Mouse (Mus musculus): ENCODE data around the gene Larp6.
A peak's percentile ranks its signal among the peaks of the same experiment; 100 is the strongest.

Gene Larp6

GRCm38 (mm10) chr9:60714191-60714590 lies 1.4 kb downstream of the Larp6 start:
- DNase-seq (ENCODE audit: low spot score in 2 of 2), result no peak

DNA sequence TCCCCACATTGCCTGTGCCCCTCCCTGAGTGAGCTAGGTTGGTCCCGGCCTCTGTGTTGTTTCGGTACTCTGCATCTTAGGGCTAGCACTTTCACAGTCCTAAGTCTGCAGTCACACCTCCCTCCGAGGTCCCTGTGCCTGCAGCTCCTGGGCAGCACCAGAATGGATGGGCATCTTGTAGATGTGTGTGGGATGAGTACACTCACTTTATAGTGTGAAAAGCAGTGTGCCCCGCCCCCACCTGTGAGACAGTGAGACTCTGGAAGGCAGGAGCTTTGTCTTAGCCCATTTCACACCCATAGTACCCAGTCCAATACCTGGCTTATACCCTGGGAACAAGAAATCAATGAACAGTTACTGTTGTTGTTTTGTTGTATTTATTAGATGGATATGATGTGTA lies 2.5 kb downstream of the Larp6 start:
- peak in 1 of 2 experiments; percentile 37 for DNase-seq (ENCODE audit: low spot score in 2 of 2)

DNA sequence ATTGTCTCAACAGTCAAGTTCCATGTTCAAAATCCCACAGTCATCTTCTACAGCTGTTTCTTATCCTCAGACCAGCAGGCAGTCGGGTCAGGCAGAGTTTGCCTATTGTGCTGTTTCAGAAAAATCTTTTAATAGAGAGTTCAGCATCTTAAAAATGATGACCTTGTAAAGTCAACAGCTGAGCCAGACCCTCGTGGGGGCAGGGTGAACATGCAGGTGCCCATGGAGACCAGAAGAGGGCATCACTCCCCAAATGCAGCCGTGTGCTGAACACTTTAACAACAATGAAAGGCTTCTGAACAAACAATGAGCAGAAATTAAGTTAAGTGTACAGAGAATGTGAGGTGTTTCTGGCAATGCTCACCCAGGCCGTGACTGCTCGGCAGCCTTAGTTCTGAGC lies 3.0 kb downstream of the Larp6 start:
- no peak for DNase-seq (ENCODE audit: low spot score in 2 of 2)

- peak in 1 of 2 experiments; percentile 49 for DNase-seq (ENCODE audit: low spot score in 2 of 2)
Measured at GRCm38 (mm10) chr9:60718284-60718683, 5.5 kb downstream of the Larp6 start.

DNA sequence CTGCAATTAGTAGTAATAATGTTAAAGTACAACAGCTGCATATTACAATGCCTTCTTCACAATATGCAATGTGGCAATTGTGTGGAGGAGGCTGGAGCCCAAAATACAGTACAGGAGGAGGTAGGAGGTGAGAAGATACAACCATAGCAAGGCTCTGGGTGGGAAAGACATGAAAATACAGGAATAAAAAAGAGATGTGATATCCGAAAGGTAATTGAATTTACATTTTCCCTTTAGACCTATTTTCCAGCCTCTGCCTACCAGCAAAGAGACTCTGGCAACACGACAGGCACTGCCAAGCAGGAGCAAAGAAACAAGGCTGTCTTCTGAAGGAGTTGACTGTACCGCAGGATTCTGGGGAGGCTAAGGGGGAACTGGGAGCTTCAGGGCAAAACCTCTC lies 6.9 kb downstream of the Larp6 start:
- DNase-seq (ENCODE audit: low spot score in 2 of 2), result no peak

- DNase-seq (ENCODE audit: low spot score in 2 of 2), result no peak
Measured at GRCm38 (mm10) chr9:60724968-60725367, 12.2 kb downstream of the Larp6 start.

- no peak for DNase-seq (ENCODE audit: low spot score in 2 of 2)
Measured at GRCm38 (mm10) chr9:60734321-60734720, 21.5 kb downstream of the Larp6 start.

- peak; percentile 35 to 51 for DNase-seq (ENCODE audit: low spot score in 2 of 2)
Measured at GRCm38 (mm10) chr9:60739126-60739525, 26.3 kb downstream of the Larp6 start.

GRCm38 (mm10) chr9:60741436-60741835 lies 28.6 kb downstream of the Larp6 start:
- DNase-seq (ENCODE audit: low spot score in 2 of 2), result no peak

DNA sequence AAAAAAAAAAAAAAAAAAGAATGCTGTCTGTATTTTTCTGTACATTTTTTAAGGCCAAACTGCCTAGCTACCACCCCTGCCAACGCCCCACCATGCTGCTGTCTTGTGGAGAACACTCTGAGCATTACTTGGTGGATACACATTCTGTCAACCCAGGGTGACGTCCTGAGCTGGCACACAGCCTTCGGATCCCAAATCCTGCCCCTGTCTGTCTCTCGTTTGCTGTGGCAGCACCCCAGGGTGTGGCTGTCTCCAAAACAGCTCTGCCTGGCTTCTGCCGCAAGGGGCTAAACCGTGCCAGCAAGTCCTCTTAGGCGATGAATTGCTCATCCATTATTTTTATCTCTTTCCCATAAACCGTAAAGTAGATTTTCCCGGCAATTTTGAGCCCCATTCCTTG lies 29.7 kb downstream of the Larp6 start:
- DNase-seq (ENCODE audit: low spot score in 2 of 2), result peak; percentile 40 to 53

DNA sequence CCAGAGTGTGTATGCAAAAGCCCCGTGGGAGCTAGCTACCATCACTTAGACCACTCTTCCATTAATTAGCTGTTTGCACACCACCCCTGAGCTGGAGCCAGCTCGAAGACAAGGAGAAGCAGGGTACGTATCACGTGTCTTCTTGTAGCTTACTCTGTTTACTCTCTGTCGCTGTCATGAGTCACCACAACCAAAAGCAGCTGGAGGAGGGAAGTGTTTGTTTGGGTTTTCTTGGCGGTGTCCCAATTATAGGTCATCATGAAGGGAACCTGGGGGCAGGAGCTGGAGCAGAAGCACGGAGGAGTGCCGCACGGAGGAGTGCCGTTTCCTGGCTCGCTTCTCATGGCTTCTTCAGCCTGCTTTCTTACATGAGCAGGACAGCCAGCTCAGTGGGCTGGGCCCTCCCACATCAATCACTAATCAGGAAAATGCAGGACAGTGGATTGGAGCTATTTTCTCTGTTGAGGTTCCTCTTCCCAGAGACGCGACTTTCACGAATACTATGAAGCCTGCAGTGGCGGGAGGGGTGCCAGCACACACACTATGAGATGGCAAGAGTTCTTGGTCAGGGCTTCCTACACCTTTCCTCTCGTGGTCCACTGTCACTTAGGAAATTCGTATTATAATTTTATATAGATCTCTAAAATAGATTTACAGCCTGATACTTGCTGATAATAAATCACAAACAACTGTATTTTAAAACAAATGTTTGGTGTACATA lies 30.6 kb downstream of the Larp6 start:
- peak in 1 of 2 experiments; percentile 46 for DNase-seq (ENCODE audit: low spot score in 2 of 2)

DNA sequence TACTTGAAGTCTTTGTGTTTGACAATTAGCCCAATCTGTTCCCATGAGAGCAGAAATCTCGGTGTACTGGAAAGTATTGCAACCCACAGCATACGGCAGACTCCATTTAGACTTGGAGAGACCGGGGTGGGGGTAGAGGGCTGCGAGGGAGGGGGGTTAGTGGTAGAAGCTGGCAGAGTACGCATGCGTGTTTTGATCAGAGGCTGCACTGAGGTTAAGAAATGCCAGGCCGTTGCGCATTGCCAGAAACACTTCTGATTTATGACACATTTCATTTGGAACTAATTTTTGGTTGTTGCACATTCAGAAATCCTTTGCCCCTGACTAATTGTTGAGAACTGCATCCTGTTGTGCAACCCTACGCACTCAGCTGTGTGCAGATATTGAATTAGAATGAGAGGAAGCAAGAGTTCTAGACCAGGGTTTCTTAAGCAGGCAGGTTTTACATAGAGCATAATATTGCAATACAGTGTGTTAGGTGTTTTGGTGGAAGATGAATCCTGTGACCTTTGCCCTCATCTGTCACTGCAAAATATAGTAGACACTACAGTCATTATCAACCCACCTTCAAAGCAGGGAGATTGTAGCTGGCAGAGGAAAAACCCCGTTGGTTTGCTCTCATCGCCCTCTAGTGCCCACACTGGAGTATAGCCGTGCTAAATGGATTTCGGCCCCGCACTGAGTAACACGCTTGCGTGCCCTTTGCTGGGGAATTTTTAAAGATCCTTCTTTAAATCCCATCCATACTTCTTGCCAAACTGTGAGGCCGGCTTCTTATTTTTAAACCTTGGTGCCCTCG lies 31.6 kb downstream of the Larp6 start:
- DNase-seq (ENCODE audit: low spot score in 2 of 2), result peak; percentile 58 to 76

DNA sequence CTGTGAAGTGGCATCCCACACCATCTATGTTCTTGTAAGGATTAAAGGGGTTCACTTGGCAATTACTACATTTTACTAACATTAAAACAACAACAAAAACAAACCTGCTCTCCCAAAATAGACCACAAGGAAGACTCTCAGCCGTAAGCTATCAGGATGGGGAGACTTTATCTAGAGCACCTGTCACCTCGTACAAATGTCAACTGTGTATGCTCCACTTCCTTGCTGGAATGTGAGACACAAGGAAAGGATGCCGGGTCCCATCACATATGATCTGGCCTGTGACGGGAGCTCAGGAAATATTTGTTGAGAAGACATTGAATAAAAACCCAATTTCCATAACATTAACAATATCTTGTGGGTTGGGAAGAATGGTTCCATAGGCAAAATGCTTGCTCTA lies 32.2 kb downstream of the Larp6 start:
- DNase-seq (ENCODE audit: low spot score in 2 of 2), result no peak

GRCm38 (mm10) chr9:60746561-60746960 lies 33.8 kb downstream of the Larp6 start:
- DNase-seq (ENCODE audit: low spot score in 2 of 2), result no peak

DNA sequence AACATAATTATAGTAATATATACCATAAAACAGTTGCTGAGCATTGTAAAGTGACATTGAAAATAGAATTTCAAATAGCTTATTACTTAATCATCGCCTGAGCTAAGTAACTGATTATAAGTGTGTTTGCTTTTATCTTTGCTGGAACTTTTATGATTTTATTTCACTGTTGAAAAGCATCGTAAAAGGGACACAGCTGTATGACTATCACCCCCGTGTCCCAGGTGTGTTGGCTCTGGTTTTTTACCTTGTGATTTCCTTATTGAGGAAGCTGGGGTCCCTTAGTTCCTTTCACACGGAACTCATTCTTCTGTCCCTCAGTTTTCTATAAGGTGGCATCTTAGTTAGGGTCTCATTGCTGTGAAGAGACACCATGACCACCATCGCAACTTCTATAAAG lies 34.9 kb downstream of the Larp6 start:
- no peak for DNase-seq (ENCODE audit: low spot score in 2 of 2)

DNA sequence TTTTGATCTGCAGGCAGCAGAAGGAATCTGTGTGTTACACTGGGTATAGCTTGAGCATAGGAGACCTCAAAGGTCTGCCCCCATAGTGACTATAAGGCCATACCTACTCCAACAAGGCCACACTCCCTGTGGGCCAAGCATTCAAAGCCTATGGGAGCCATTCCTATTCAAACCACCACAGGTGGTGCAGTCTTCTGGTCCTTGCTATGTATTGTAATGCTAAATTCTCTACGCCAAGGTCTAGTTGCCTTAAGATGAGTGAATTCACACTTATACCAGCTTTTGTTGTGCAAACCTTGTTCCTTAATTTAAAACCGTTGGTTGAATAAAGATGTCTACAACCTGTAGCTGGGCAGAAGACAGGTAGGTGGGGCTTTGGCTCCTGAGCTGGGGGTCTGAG lies 35.4 kb downstream of the Larp6 start:
- no peak for DNase-seq (ENCODE audit: low spot score in 2 of 2)

DNA sequence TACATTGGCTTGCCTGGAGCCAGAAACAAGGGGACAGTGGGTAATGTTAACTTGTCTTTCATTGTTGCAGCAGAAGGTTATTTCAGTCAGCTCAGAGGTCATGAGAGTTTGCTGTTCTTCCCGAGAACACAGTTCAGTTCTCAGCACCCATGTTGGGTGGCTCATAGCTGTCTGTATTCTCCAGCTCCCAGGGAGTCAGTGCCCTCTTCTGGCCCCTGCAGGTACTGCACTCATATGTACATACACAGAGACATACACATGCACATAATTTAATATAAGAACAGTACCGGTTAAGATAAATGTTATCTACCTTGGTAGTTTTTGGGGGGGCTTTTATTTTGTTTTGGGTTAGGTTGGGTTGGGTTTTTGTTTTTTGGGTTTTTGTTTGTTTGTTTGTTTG lies 36.3 kb downstream of the Larp6 start:
- DNase-seq (ENCODE audit: low spot score in 2 of 2), result no peak

GRCm38 (mm10) chr9:60751098-60751497 lies 38.3 kb downstream of the Larp6 start:
- no peak for DNase-seq (ENCODE audit: low spot score in 2 of 2)

- DNase-seq (ENCODE audit: low spot score in 2 of 2), result no peak
Measured at GRCm38 (mm10) chr9:60751971-60752370, 39.2 kb downstream of the Larp6 start.

DNA sequence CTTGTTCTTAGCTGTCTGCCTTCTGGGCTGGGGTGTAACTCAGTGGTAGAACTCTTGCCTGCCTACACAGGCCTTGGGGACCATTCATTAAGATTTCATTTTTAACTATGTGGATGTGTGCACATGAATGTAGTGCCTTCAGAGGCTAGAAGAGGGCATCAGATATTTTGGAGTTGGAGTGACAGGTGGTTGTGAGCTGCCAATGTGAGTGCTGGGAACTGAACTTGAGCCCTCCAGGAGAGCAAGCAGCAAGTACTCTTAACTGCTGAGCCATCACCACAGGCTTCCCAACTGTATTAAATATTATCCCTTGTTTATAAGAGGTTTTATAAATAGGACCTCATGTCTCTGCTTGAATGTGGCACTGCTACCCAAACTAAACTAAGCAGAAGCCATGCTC lies 39.8 kb downstream of the Larp6 start:
- no peak for DNase-seq (ENCODE audit: low spot score in 2 of 2)

DNA sequence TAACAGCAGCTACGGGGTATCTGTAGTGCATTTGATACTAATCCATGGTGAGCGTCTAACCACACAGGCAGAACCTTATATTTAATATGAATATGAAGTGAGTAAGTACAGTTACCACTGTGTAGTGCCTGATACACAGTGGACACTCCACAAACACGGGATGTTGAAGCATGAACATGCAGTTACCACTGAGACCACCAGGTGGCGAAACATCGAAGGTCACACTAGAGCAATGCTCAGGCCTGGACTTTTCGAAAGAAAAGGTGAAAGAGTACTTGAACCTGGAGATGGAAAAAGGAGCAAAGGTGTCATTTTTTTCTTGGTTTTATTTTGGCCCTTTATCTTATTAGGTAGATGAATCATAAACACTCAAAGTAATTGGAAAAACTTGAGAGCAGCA lies 43.5 kb downstream of the Larp6 start:
- peak; percentile 45 to 67 for DNase-seq (ENCODE audit: low spot score in 2 of 2)

DNA sequence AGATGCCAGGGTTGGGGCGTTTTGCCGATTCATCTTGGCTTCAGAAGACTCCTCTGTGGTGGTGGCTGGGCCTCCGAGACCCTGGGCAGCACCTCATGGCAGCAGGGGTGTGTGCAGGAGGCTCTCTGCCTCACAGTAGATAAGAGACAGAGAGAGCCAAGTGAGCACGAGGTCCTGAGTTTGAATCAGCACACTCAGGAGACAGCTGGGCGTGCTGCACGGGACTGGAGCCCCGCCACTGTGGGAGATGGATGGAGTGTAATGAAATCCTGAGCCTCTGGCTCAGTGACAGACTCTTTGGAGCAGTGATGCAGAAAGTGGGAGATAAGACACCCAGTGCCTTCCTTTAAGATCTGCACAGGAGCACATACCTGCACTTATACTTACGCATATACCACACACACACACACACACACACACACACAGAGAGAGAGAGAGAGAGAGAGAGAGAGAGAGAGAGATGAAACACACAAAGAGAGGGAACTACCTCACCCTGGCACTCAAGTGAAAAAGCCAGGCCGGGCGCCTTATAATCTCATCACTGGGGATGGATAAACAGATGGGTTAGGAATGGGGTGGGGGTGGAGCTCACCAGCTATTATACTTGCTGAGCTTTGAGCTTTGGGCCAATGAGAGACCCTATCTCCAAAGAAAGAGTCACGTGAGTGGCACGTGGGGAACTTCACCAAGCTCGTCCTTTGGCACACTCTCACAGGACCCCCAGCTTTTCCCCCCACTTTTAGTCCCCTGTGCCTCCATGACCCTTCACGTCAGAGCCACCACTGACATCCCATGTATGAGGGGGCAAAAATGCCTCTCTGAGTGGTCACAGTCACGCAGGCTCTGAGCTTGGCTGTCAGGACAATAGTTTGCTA lies 44.3 kb downstream of the Larp6 start:
- DNase-seq (ENCODE audit: low spot score in 2 of 2), result no peak
